Mouse (Mus musculus) c-Kit-positive CD71-negative TER-119-negative erythroid progenitor cells, embryonic 14.5 days (primary cell): ENCODE measurements around the gene Omg.

Experiments used
- DNase-seq: peaks from one replicate; pipeline ENCODE4 v3.0.0-alpha.2; 2013; ENCODE audit warnings: low read depth

The Omg gene

GRCm38 (mm10) chr11:79503845-79504244 lies at the start of gene Omg:
TSS of gene Omg (minus strand) at chr11:79504084.
- DNase-seq = no peak

GRCm38 (mm10) chr11:79552622-79553021 lies 48.7 kb upstream of the Omg start:
- no peak for DNase-seq

GRCm38 (mm10) chr11:79536293-79536692 lies 32.4 kb upstream of the Omg start:
- no peak for DNase-seq

- DNase-seq = no peak
These were observed 31.7 kb upstream of the Omg start for GRCm38 (mm10) chr11:79535554-79535953.

GRCm38 (mm10) chr11:79533950-79534690 lies 30.2 kb upstream of the Omg start:
- DNase-seq = no peak

GRCm38 (mm10) chr11:79533311-79533710 lies 29.4 kb upstream of the Omg start:
- DNase-seq = no peak

- DNase-seq = no peak
These were observed 27.6 kb upstream of the Omg start for GRCm38 (mm10) chr11:79531485-79531884.

GRCm38 (mm10) chr11:79530774-79531173 lies 26.9 kb upstream of the Omg start:
- no peak for DNase-seq

GRCm38 (mm10) chr11:79530333-79530761 lies 26.5 kb upstream of the Omg start, which contains the start of the genes Evi2 and Evi2a:
TSS of gene Evi2 (minus strand) at chr11:79530589.
TSS of gene Evi2a (minus strand) at chr11:79530609.
- peak; percentile 67 for DNase-seq

GRCm38 (mm10) chr11:79529736-79530135 lies 25.9 kb upstream of the Omg start:
- DNase-seq = no peak

- no peak for DNase-seq
These were observed 25.3 kb upstream of the Omg start for GRCm38 (mm10) chr11:79529226-79529625.

GRCm38 (mm10) chr11:79528601-79529000 lies 24.7 kb upstream of the Omg start:
- no peak for DNase-seq

GRCm38 (mm10) chr11:79527739-79528384 lies 24.0 kb upstream of the Omg start:
- DNase-seq = peak; percentile 43

GRCm38 (mm10) chr11:79527015-79527738 lies 23.3 kb upstream of the Omg start:
- no peak for DNase-seq

GRCm38 (mm10) chr11:79526549-79526948 lies 22.7 kb upstream of the Omg start:
- no peak for DNase-seq

GRCm38 (mm10) chr11:79524310-79524575 lies 20.4 kb upstream of the Omg start:
- DNase-seq = no peak

GRCm38 (mm10) chr11:79523560-79524309 lies 19.9 kb upstream of the Omg start, which contains the start of gene Evi2b:
TSS of gene Evi2b (minus strand) at chr11:79523762.
- peak; percentile 54 for DNase-seq

GRCm38 (mm10) chr11:79522944-79523343 lies 19.1 kb upstream of the Omg start:
- no peak for DNase-seq

- DNase-seq = no peak
These were observed 18.0 kb upstream of the Omg start for GRCm38 (mm10) chr11:79521930-79522329.

GRCm38 (mm10) chr11:79520772-79521171 lies 16.9 kb upstream of the Omg start:
- no peak for DNase-seq

GRCm38 (mm10) chr11:79519878-79520291 lies 16.0 kb upstream of the Omg start:
- peak; percentile 63 for DNase-seq

GRCm38 (mm10) chr11:79519299-79519698 lies 15.4 kb upstream of the Omg start:
- no peak for DNase-seq
